Mouse (Mus musculus) olfactory bulb, adult 2 months (tissue): ENCODE data around the gene Defb35.

ENCODE experiments used
- CTCF ChIP-seq: fragments of 200-500 bp; IDR thresholded peaks from 2 replicates; pipeline ENCODE4 v1.5.1; 2012; ENCODE audit warnings: low read depth, mild to moderate bottlenecking, low read length, moderate library complexity; ENCODE audit not compliant: insufficient read depth
- POLR2A ChIP-seq: fragments of 200-500 bp; IDR thresholded peaks from 2 replicates; pipeline ENCODE4 v1.6.1; 2012; ENCODE audit warnings: mild to moderate bottlenecking, low read depth, low read length, moderate library complexity; ENCODE audit not compliant: insufficient read depth

GRCm38 (mm10) chr8:21915625-21916024 is 22.5 kb upstream of the Defb35 start:
- TF ChIP-seq CTCF: no peak
- TF ChIP-seq POLR2A: no peak
